Mouse (Mus musculus): ENCODE results near the gene Hvcn1. TPM values are rescaled to one million over a fixed set of nuclear protein-coding genes. Genes with fewer than 3 reads are reported as not detected.
A peak's percentile ranks its signal among the peaks of the same experiment; 100 is the strongest.
"Not testable (repeated sequence)": the region's sequence is repeated elsewhere in the genome, so short reads cannot be mapped to it uniquely, and the experiment has no call there.

Hvcn1 gene
- total RNA-seq, 1 experiment from 2014 or later: 256 TPM

- ATAC-seq (ENCODE audit: extremely low read depth, insufficient number of reproducible peaks, low FRiP score, poor library complexity, severe bottlenecking): peak; percentile 64
Observed at GRCm38 (mm10) chr5:122192347-122192746, 14.3 kb upstream of the Hvcn1 start.

- ATAC-seq (ENCODE audit: extremely low read depth, insufficient number of reproducible peaks, low FRiP score, poor library complexity, severe bottlenecking): no peak
Observed at GRCm38 (mm10) chr5:122200872-122201271, 5.7 kb upstream of the Hvcn1 start.

GRCm38 (mm10) chr5:122201904-122202303 lies 4.7 kb upstream of the Hvcn1 start:
- no peak for ATAC-seq (ENCODE audit: extremely low read depth, insufficient number of reproducible peaks, low FRiP score, poor library complexity, severe bottlenecking)

- no peak for ATAC-seq (ENCODE audit: extremely low read depth, insufficient number of reproducible peaks, low FRiP score, poor library complexity, severe bottlenecking)
Observed at GRCm38 (mm10) chr5:122204180-122204579, 2.4 kb upstream of the Hvcn1 start.

- ATAC-seq (ENCODE audit: extremely low read depth, insufficient number of reproducible peaks, low FRiP score, poor library complexity, severe bottlenecking): no peak
Observed at GRCm38 (mm10) chr5:122208909-122209308, 2.3 kb downstream of the Hvcn1 start.

- ATAC-seq (ENCODE audit: extremely low read depth, insufficient number of reproducible peaks, low FRiP score, poor library complexity, severe bottlenecking): peak; percentile 77
Observed at GRCm38 (mm10) chr5:122209591-122210368, 3.2 kb downstream of the Hvcn1 start.

GRCm38 (mm10) chr5:122210890-122211289 lies 4.3 kb downstream of the Hvcn1 start:
- no peak for ATAC-seq (ENCODE audit: extremely low read depth, insufficient number of reproducible peaks, low FRiP score, poor library complexity, severe bottlenecking)

- no peak for ATAC-seq (ENCODE audit: extremely low read depth, insufficient number of reproducible peaks, low FRiP score, poor library complexity, severe bottlenecking)
Observed at GRCm38 (mm10) chr5:122212125-122212524, 5.5 kb downstream of the Hvcn1 start.

GRCm38 (mm10) chr5:122212820-122213219 lies 6.2 kb downstream of the Hvcn1 start:
- not testable (repeated sequence) for ATAC-seq (ENCODE audit: extremely low read depth, insufficient number of reproducible peaks, low FRiP score, poor library complexity, severe bottlenecking)

GRCm38 (mm10) chr5:122213861-122214260 lies 7.3 kb downstream of the Hvcn1 start:
- ATAC-seq (ENCODE audit: extremely low read depth, insufficient number of reproducible peaks, low FRiP score, poor library complexity, severe bottlenecking): no peak

- no peak for ATAC-seq (ENCODE audit: extremely low read depth, insufficient number of reproducible peaks, low FRiP score, poor library complexity, severe bottlenecking)
Observed at GRCm38 (mm10) chr5:122217636-122218035, 11.0 kb downstream of the Hvcn1 start.

- no peak for ATAC-seq (ENCODE audit: extremely low read depth, insufficient number of reproducible peaks, low FRiP score, poor library complexity, severe bottlenecking)
Observed at GRCm38 (mm10) chr5:122218109-122218905, 11.7 kb downstream of the Hvcn1 start.

- no peak for ATAC-seq (ENCODE audit: extremely low read depth, insufficient number of reproducible peaks, low FRiP score, poor library complexity, severe bottlenecking)
Observed at GRCm38 (mm10) chr5:122218928-122219327, 12.3 kb downstream of the Hvcn1 start.

- peak; percentile 79 for ATAC-seq (ENCODE audit: extremely low read depth, insufficient number of reproducible peaks, low FRiP score, poor library complexity, severe bottlenecking)
Observed at GRCm38 (mm10) chr5:122219655-122220629, 13.3 kb downstream of the Hvcn1 start.

GRCm38 (mm10) chr5:122221085-122221484 lies 14.5 kb downstream of the Hvcn1 start:
- ATAC-seq (ENCODE audit: extremely low read depth, insufficient number of reproducible peaks, low FRiP score, poor library complexity, severe bottlenecking): no peak

GRCm38 (mm10) chr5:122224291-122224690 lies 17.7 kb downstream of the Hvcn1 start:
- ATAC-seq (ENCODE audit: extremely low read depth, insufficient number of reproducible peaks, low FRiP score, poor library complexity, severe bottlenecking): no peak

GRCm38 (mm10) chr5:122228271-122228765 lies 21.7 kb downstream of the Hvcn1 start:
- 0 out of 2 replicates have a peak, but pooled peaks have one; percentile 21 for ATAC-seq (ENCODE audit: extremely low read depth, insufficient number of reproducible peaks, low FRiP score, poor library complexity, severe bottlenecking)

GRCm38 (mm10) chr5:122228772-122229171 lies 22.2 kb downstream of the Hvcn1 start:
- ATAC-seq (ENCODE audit: extremely low read depth, insufficient number of reproducible peaks, low FRiP score, poor library complexity, severe bottlenecking): no peak

GRCm38 (mm10) chr5:122230816-122231215 lies 24.2 kb downstream of the Hvcn1 start:
- no peak for ATAC-seq (ENCODE audit: extremely low read depth, insufficient number of reproducible peaks, low FRiP score, poor library complexity, severe bottlenecking)
